Mouse (Mus musculus) G1E (cell line): ENCODE measurements around the gene Xkr7.

Experiments used
- CTCF ChIP-seq: IDR thresholded peaks from 2 replicates; pipeline ENCODE4 v1.5.1; 2012; ENCODE audit warnings: low read depth, low read length, inconsistent platforms, mixed read lengths
- GATA1 ChIP-seq: IDR thresholded peaks from 2 replicates; pipeline ENCODE4 v1.6.1; 2012; ENCODE audit warnings: borderline replicate concordance, low read length, inconsistent platforms, mixed read lengths
- TAL1 ChIP-seq: conservative IDR thresholded peaks from 2 replicates; pipeline ENCODE4 v1.6.1; 2012; ENCODE audit warnings: low read depth, low read length, inconsistent platforms, mixed read lengths

GRCm38 (mm10) chr2:153043886-153044285 is 12.2 kb downstream of the Xkr7 start:
- TF ChIP-seq CTCF (no peak), TAL1 (no peak), GATA1 (no peak)
